Mouse (Mus musculus): ENCODE measurements around the gene Hist2h2be. TPM values are rescaled to one million over a fixed set of nuclear protein-coding genes. Genes with fewer than 3 reads are reported as not detected.
"Not testable (repeated sequence)": the region's sequence is repeated elsewhere in the genome, so short reads cannot be mapped to it uniquely, and the experiment has no call there.

Hist2h2be gene
- total RNA-seq (2021) = 1 to 10 TPM; 4.5 to 5.3 TPM
- long read RNA-seq, experiment 1, partial matches to known transcripts = 0 of 2 reads
- long read RNA-seq, experiment 1, other reads (novel, unspliced or antisense) = 0 of 2 reads
- long read RNA-seq, experiment 2, partial matches to known transcripts = 0 of 3 reads
- long read RNA-seq, experiment 2, other reads (novel, unspliced or antisense) = 1 of 3 reads

- DNase-seq = peak; percentile 81
Observed at GRCm38 (mm10) chr3:96220765-96221639, at the start of gene Hist2h2be, which contains the start of gene Hist2h2ac. Gene Hist2h2be, plus strand, starts transcription at chr3:96221119. Gene Hist2h2ac, minus strand, starts transcription at chr3:96220880.

DNA sequence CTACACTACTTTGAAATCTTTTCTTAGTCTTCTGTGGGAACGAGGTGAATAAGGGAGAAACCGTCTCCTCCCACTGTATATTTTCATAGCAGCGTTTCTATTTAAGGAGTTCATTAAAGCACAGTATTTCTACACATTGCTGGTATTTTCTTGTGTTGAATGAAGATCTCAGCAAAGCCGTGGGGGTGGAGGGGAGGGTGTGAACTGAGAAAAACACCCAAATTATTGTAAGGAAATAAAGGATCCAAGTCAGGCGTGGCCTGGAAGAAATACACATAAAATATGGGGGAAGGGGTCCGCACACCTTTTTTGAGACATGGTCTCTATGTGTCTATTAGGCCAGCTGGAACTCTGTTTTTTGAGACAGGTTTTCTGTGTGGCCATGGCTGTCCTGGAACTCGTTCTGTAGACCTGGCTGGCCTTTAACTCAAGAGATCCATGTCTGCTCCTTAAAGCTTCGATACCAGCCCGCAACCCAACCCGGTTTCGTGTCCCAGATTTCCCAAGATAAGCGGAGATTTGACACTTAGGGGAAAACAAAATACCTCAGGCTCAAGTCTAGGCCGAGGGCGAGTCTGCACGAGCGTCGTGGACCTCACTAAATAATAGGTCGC, 49.2 kb upstream of the Hist2h2be start:
- DNase-seq = no peak

DNA sequence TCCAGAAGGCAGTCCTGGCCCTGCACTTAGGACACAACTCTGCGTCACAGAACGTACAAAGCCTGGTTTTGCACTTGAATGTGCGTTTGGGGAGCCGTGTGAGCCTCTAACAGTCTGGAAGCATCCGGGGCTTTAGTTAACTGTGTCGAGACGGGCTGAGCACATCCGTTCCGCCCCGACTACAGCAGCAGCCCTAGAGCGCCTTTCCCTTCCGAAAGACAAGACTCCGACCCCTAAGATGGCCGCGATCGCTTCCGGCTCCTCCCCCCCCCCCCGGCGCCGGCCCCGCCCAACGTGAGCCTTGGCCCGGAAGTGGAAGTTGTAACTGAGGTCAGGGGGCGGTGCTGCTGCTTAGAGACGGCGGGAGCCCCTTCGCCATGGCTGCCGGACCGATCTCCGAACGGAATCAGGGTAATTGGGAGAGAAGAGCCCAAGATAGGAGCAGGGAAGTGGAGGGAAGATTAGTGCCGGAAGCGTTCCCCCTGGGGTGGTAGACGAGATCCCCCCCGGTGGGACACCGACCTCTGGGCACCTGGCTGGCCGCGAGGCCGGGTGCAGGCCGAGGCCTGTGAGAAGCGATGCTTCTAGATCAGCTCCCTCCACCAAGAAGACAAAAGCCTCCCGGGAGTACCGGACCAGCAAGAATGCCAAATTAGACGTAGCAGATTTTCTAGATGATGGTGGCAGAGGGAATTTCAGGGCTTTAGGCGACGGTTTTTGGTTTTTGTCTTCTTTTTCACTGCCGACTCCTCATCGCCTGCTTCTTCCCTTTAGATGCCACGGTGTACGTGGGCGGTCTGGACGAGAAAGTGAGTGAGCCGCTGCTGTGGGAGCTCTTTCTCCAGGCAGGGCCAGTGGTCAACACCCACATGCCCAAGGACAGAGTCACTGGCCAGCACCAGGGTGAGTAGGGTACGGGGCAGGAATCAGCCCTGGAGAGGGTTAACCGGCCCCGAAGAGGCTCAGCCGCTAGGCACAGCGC, 48.4 kb upstream of the Hist2h2be start, which contains the start of gene Sf3b4:
Gene Sf3b4, plus strand, starts transcription at position 136 of the 982 bp plus-strand sequence.
- peak; percentile 91 for DNase-seq

- DNase-seq = no peak
Observed at GRCm38 (mm10) chr3:96173185-96173584, 47.7 kb upstream of the Hist2h2be start.

DNA sequence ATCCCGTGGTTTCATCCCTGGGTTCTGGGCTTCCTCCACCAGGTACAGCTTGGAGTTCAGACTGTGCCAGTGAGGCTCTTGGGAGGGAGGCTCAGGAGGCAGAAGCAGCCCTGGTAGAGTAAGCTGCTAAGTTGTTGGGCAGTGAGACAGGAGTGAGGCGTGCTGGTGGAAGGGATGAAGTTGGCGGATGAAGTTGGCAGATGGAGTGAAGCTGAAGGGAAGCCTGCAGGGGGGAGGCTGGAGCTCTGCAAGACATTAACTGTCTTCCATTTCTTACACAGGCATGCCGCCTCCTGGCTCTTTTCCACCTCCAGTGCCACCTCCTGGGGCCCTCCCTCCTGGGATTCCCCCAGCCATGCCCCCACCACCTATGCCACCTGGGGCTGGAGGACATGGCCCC, 46.9 kb upstream of the Hist2h2be start:
- DNase-seq = not testable (repeated sequence)

GRCm38 (mm10) chr3:96175251-96175650, 45.7 kb upstream of the Hist2h2be start:
- DNase-seq = no peak

GRCm38 (mm10) chr3:96178427-96178826, 42.5 kb upstream of the Hist2h2be start:
- DNase-seq = no peak

- DNase-seq = no peak
Observed at GRCm38 (mm10) chr3:96178902-96179301, 42.0 kb upstream of the Hist2h2be start.

GRCm38 (mm10) chr3:96179531-96179930, 41.4 kb upstream of the Hist2h2be start:
- peak; percentile 62 for DNase-seq

DNA sequence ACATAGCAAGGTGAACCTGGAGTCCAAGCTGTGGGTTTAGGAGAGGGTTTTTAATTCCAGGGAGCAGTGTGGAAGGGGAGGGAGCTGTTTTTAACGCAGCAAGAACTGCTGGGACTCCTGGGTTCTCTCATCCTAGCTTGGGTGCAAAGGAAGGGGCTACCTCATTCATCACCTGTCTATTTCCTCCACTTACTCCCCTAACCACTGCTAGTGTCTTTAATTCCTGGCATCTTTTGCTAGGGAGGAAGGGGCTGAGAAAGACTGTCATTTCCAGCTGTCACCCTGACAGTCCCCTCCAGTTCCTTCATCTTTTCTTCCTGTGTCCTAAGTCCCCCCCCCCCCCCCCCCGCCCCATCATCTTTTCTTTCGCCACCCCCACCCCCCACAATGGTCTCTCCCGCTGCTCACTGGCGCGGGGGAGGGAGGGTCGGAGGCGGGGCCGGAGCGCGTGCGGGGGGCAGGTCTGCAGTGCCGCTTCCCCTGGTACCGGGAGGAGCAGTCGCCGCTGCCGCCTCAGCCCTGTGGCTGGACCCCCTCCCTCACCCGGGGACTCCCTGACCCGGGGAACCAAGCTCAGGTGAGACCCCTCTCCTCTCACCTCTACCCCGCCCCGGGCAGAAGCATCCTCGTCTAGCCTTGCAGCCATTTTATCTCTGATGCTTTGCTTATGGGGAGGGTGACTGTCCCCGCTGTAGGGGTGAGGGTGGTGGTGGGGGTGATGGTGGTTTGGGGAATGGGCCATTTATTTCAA, 40.0 kb upstream of the Hist2h2be start, which contains the start of gene Sv2a:
Gene Sv2a, plus strand, starts transcription at position 425 of the 751 bp plus-strand sequence.
- no peak for DNase-seq

DNA sequence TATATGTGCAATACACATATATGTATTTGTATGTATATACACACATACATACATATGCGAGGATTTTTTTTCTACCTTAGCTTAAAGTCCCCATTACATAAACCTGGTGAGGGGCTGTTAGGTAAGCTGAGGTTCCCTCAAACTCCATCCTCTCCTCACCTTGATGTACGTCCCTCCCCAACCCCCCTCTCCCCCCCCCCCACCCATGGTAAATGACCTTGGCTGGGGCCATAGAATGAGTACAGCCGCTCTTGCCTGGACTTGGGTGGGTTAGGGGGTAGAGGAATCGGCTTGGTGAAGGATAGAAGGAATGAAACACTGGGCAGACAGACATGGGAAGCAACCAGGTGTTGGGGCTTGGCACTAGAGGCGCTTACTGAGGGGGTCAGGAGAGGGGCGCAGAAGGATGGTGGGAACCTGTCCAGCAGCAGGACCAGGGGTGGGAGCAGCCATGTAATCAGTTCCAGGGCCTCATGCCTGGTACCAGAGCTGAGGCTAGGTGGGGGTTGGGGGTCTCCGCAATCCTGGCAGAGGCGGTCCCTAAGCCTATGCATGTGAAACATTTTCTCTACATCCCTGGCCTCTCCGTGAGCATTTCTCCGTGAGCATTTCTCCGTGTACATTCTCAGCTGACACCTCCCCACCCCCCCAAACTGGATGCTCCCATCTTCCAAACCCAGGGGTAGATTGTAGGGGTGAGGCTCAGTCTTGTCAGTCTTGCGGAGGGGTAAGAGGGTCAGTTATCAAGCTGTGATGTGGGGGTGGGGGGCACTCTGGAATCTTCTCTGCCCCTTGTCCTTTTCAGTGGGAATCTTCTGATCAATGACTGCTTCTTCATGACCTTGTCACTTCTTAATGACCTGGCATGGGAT, 39.2 kb upstream of the Hist2h2be start:
- DNase-seq = no peak

DNA sequence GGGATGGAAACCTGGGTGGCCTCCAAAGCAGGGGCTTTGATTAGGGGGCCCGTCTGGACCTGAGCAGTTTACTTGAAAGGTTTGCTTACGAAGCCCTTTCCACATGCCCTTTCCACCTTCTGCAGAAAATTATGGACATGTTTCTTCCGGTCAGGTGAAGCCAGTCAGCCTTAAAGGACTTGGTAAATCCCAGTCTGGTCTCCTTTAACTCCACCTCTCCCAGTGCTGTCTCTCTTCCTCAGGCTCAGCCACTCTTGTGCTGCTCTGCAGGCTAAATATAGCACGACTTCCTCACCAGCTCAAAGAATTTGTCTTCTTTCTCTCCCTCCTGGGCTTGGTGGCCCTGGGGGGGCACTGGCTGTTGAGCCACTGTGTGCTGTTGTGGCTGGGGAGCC, 38.5 kb upstream of the Hist2h2be start:
- no peak for DNase-seq

GRCm38 (mm10) chr3:96192977-96193376, 27.9 kb upstream of the Hist2h2be start:
- no peak for DNase-seq

GRCm38 (mm10) chr3:96194966-96195365, 26.0 kb upstream of the Hist2h2be start:
- DNase-seq = no peak

DNA sequence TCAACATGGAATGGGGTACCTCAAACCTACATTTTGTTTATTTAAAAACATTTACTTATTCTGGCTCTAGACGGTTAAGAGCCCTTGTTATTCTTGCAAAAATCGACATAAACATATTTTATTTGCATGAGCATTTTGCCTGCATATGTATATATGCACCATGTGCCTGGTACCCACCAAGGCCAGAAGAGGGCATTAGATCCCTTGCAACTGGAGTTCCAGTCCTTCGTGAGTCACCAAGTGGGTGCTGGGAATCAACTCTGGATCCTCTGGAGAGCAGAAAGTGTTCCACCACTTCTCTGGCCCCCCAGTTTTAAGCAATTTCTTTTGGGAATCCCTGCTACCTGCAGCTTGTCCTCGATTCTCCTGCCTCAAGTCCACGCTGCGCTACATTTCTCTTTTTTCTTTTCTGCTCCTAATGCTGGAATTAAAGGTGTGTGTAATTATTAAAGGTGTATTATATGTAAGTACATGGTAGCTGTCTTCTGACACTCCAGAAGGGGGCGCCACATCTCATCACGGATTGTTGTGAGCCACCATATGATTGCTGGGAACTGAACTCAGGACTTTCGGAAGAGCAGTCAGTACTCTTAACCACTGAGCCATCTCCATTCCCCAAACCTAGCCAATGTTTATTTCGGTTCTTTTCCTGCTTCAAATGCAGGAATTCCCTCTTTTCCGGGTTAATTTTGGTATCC, 25.2 kb upstream of the Hist2h2be start:
- no peak for DNase-seq

DNA sequence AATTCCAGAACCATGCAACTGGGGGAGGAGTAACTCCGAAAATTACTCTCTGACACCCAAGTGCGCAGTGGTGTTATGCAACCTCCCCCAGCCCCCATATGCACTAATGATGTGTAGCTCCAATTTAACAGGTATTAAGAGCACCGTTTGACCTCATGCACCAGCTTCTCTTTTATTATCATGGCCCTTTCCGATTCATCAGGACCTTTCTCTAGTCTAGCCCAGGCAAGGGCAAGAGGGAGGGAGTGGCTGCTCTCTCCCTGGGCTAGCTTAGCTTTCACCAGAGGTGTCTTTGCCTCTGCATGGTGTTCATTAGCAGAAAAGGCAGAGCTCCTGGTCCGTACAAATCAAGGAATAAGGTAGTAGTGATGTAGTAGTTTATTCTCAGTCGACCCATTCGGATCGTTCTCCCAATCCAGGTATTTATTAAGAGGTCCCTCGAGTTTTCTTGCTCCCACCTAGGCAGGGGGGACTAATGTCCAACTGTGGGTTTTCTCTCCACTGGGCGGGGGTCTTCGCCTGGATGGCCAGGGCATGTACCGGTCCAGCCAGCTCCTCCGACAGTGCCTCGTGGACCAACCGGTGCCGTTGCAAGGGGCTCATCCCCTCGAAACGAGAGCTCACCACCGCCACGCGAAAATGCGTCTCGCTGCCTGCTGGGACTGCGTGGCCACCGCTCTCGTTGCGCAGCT, 24.3 kb upstream of the Hist2h2be start:
- DNase-seq = no peak

GRCm38 (mm10) chr3:96197129-96197749, 23.7 kb upstream of the Hist2h2be start:
- peak; percentile 83 for DNase-seq

DNA sequence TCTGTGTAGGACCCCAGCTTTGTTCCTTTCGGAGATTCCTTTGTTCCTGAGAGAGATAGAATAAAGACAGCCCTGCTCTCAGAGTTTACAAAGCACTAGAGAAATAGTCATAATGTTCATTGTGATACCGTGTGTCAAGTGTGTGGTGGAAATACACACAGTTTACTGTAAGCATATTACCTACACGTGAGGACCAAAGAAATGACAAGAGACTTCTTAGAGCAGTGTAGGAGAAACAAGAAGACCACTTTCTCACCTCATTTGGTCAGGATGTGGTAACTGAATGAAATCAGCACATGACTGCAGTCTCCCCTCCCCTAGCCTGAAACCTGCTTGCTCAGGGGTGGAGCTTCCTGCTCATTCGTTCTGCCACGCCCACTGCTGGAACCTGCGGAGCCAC, 22.7 kb upstream of the Hist2h2be start:
- DNase-seq = no peak

Data from gastrocnemius, postnatal 25 days (tissue).